Comparison of ENCODE assay signal across 8 mouse cellular contexts in genomic region chr14:46060622-46061381, GRCm38 (mm10).
DNase-seq lines count a peak whose midpoint lies in the region; ATAC-seq and TF ChIP-seq lines count a peak whose summit lies in the region.

No protein-coding gene starts in this region.

- peak overlapping the region; percentile 35; the same call in 1 of the 2 replicates for H3K9ac ChIP-seq in forebrain, postnatal 0 days
- no peak overlapping the region for H3K9ac ChIP-seq in limb, embryonic 12.5 days (replicated peaks)
- no peak overlapping the region for H3K9ac ChIP-seq in midbrain, postnatal 0 days (replicated peaks; ENCODE audit: low read length, poor library complexity, severe bottlenecking)

- H3K4me3 ChIP-seq in forebrain, postnatal 0 days (ENCODE audit: low read depth, low read length): peak overlapping the region; percentile 16; the same call in 1 of the 2 replicates
- no peak overlapping the region for H3K4me3 ChIP-seq in limb, embryonic 12.5 days (replicated peaks)
- peak overlapping the region; percentile 4; the same call in 1 of the 2 replicates for H3K4me3 ChIP-seq in midbrain, postnatal 0 days (ENCODE audit: low read depth, low read length)

- H3K9me3 ChIP-seq in forebrain, postnatal 0 days (ENCODE audit: low read length): no peaks in the 10 kb centered on the region
- no peaks in the 10 kb centered on the region for H3K9me3 ChIP-seq in limb, embryonic 12.5 days
- H3K9me3 ChIP-seq in midbrain, postnatal 0 days (ENCODE audit: low read length): no peaks in the 10 kb centered on the region

- no peak for TF ChIP-seq CTCF in forebrain, postnatal 0 days (IDR thresholded peaks at IDR 0.05; ENCODE audit: low read depth)
- TF ChIP-seq CTCF in midbrain, postnatal 0 days (IDR thresholded peaks at IDR 0.05): no peak

- DNase-seq in left cerebral cortex, postnatal 14 days (ENCODE audit: low spot score in 2 of 2): peak; percentile 13 to 56
- DNase-seq in left cerebral cortex, adult 18-20 months (ENCODE audit: low spot score in 2 of 2): no peak
- peak; percentile 57 for DNase-seq in forebrain, postnatal 0 days
- peak; percentile 2 for DNase-seq in kidney, adult 11 months
- DNase-seq in midbrain, postnatal 0 days (ENCODE audit: low spot score): peak; percentile 62
- DNase-seq in spleen, postnatal 10 days (ENCODE audit: low spot score in 2 of 2): no peak
- no peak for DNase-seq in c-Kit-positive CD71-positive TER-119-positive erythroid progenitor cells, embryonic 14.5 days (ENCODE audit: low spot score)

- no peaks in the 10 kb centered on the region for H3K36me3 ChIP-seq in forebrain, postnatal 0 days (ENCODE audit: insufficient read depth)
- no peaks in the 10 kb centered on the region for H3K36me3 ChIP-seq in limb, embryonic 12.5 days
- no peaks in the 10 kb centered on the region for H3K36me3 ChIP-seq in midbrain, postnatal 0 days (ENCODE audit: insufficient read depth, low read length)

- H3K27ac ChIP-seq in forebrain, postnatal 0 days (ENCODE audit: low read depth, low read length): no peak overlapping the region
- H3K27ac ChIP-seq in limb, embryonic 12.5 days: no peak overlapping the region
- H3K27ac ChIP-seq in midbrain, postnatal 0 days (ENCODE audit: low read depth, low read length): no peak overlapping the region

- WGBS in forebrain, postnatal 0 days: 5% methylated on average over 14 of the region's 14 CpGs
- WGBS in limb, embryonic 12.5 days: 35% methylated on average over 14 of the region's 14 CpGs
- 20% methylated on average over 14 of the region's 14 CpGs for WGBS in midbrain, postnatal 0 days

- peak; percentile 72 for ATAC-seq in forebrain, postnatal 0 days
- no peak for ATAC-seq in limb, embryonic 12.5 days (ENCODE audit: insufficient number of reproducible peaks, insufficient read depth, low FRiP score, low TSS enrichment, low read depth)
- no peak for ATAC-seq in midbrain, postnatal 0 days (ENCODE audit: low FRiP score)

- H3K27me3 ChIP-seq in forebrain, postnatal 0 days (ENCODE audit: insufficient read depth, low read length): no peaks in the 10 kb centered on the region
- H3K27me3 ChIP-seq in limb, embryonic 12.5 days: no peaks in the 10 kb centered on the region; the same call in 1 of the 2 replicates
- H3K27me3 ChIP-seq in midbrain, postnatal 0 days (ENCODE audit: insufficient read depth, low read length): no peaks in the 10 kb centered on the region

- intact Hi-C loops in left cerebral cortex, postnatal 14 days (cut with DNase I): no loop called here

- H3K4me2 ChIP-seq in forebrain, postnatal 0 days (ENCODE audit: low read depth): peak overlapping the region; percentile 41
- H3K4me2 ChIP-seq in limb, embryonic 12.5 days: peak overlapping the region; percentile 33
- peak overlapping the region; percentile 44 for H3K4me2 ChIP-seq in midbrain, postnatal 0 days (ENCODE audit: low read depth, low read length, poor library complexity, severe bottlenecking)

- H3K4me1 ChIP-seq in forebrain, postnatal 0 days (ENCODE audit: insufficient read depth): peaks cover 5% of the 10 kb centered on the region; the same call in 1 of the 2 replicates
- H3K4me1 ChIP-seq in limb, embryonic 12.5 days (replicated peaks): peaks cover 7% of the 10 kb centered on the region; the same call in 1 of the 2 replicates
- 0 out of 2 replicates have a peak, but pooled peaks cover 3% of the 10 kb centered on the region for H3K4me1 ChIP-seq in midbrain, postnatal 0 days (ENCODE audit: insufficient read depth, low read length)

Comparison
In these comparisons a context has a peak if more than half of its experiments do, and no peak if none do; other contexts are left out.
1. DNase-seq: peak in left cerebral cortex, postnatal 14 days (2 of 2), forebrain, postnatal 0 days (single experiment), kidney, adult 11 months (single experiment) and midbrain, postnatal 0 days (single experiment); none in left cerebral cortex, adult 18-20 months (0 of 2), spleen, postnatal 10 days (0 of 2) and c-Kit-positive CD71-positive TER-119-positive erythroid progenitor cells, embryonic 14.5 days (single experiment).
2. Peak in every context shown above with its lines, with median percentiles within 50 percentile points of each other: H3K4me2 ChIP-seq.